Mouse (Mus musculus) layer of hippocampus, adult 9-11 months (tissue): ENCODE measurements around the gene Olfr68.
"Not testable (repeated sequence)": the region's sequence is repeated elsewhere in the genome, so short reads cannot be mapped to it uniquely, and the experiment has no call there.

Experiments used
- DNase-seq: peaks from one replicate; pipeline ENCODE4 v3.0.0; 2022

Olfr68 gene

DNA sequence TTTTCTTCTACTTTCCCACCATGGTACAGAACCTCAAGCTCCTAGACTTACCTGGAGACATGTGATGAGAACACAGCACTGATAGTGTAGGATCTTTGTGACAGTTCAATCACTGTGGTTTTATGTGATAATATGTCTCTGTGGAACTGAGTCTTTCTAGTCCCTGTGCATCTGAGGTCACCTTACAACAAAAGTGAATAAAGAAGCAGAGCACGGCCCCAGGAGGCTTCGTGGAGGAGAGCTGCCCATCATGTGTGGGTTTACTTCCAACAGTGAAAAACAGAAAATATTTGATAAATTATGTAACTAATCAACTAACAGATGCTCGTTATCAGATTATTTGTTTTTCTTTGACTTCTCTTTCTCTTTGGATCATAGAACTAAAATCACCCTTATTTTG lies at the start of gene Olfr68:
TSS of gene Olfr68 (minus strand) at position 101 of the 400 bp plus-strand sequence.
- DNase-seq, result no peak

- DNase-seq, result no peak
Measured at GRCm38 (mm10) chr7:103827808-103828207, 48.3 kb upstream of the Olfr68 start, which contains the start of gene Hbb-bs. TSS of gene Hbb-bs (minus strand) at chr7:103828096.

- DNase-seq, result not testable (repeated sequence)
Measured at GRCm38 (mm10) chr7:103827139-103827538, 47.6 kb upstream of the Olfr68 start.

GRCm38 (mm10) chr7:103826255-103826887 lies 46.9 kb upstream of the Olfr68 start:
- no peak for DNase-seq

GRCm38 (mm10) chr7:103825536-103826254 lies 46.2 kb upstream of the Olfr68 start:
- no peak for DNase-seq

GRCm38 (mm10) chr7:103824597-103824996 lies 45.1 kb upstream of the Olfr68 start:
- no peak for DNase-seq

DNA sequence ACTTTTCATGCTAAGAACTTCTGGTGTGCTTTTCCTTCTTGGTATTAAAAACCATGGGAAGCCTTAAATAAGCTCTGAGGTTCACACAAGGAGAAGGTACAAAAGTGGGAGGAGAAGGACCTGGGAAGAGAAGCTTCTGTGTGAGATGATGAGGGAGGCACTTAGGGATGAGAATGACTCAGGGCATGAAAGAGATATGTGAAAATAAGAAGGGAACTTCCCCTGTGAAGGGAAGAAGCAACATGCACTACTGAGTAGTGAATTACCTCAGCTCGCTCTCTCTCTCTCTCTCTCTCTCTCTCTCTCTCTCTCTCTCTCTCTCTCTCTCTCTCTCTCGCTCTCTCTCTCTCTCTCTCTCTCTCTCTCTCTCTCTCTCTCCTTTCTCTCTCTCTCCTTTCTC lies 35.6 kb upstream of the Olfr68 start:
- not testable (repeated sequence) for DNase-seq

DNA sequence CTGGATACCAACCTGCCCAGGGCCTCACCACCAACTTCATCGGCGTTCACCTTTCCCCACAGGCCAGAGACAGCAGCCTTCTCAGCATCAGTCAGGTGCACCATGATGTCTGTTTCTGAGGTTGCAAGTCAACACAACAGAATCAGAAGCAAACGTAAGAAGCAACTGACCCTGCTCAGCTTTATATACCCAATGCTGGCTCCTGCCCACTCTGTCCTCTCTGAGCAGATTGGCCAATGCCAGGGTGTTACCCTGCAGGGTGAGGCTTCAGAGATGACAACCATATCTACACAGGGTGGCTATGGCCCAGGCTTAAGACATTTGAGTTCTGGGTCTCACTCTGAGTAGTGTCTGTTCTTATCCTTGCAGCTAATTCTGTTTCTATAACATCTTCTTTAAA lies 34.3 kb upstream of the Olfr68 start, which contains the start of gene Hbb-bt:
TSS of gene Hbb-bt (minus strand) at position 231 of the 400 bp plus-strand sequence.
- no peak for DNase-seq

DNA sequence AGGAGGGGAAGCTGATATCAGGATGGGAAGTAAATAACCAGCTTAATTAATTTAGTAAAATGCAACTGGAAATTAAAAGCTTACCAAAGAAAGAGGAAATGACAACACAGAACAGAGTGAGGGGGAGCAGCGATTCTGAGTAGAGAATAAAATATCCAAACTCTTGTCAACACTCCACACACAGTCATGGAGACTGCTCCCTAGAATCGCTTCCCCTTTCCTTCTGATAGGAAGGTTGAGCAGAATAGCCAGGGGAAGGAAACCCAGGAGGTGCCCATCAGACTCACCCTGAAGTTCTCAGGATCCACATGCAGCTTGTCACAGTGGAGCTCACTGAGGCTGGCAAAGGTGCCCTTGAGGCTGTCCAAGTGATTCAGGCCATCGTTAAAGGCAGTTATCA lies 33.7 kb upstream of the Olfr68 start:
- not testable (repeated sequence) for DNase-seq

DNA sequence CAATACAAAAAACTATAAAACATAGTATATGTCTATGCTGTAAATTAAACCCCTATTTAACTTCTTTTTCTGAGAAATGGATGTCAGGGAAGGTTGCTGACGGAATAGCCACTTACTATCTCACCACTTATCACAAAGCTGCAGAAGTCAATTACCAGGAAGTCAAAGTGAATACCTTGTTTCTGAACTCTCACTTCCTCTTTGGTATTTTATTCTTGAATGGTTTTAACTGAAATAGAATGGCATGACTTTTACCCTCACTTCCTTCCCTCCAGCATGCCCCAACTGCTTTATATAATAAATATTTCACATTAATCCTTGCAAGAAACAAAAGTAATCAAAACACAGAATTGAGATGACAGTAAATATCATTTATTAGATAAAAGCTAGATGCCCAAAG lies 32.7 kb upstream of the Olfr68 start:
- DNase-seq, result no peak

- DNase-seq, result no peak
Measured at GRCm38 (mm10) chr7:103811223-103811845, 31.8 kb upstream of the Olfr68 start.

GRCm38 (mm10) chr7:103810746-103811145 lies 31.2 kb upstream of the Olfr68 start:
- DNase-seq, result no peak

DNA sequence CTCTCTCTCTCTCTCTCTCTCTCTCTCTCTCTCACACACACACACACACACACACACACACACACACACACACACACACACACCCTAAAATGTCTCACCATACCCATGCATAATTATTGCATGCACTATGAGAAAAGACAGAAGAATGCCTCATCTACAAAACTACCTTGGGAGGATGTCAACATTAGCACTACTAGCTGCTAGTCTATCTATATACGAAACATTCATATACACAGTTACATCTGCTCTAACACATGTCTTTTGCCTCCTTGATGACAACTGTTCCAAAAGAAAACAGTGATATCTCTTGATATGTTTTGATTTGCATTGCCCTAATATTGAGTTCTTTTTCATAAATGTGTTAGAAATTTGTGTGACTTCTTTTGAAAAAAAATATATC lies 30.8 kb upstream of the Olfr68 start:
- DNase-seq, result no peak

GRCm38 (mm10) chr7:103809801-103810155 lies 30.3 kb upstream of the Olfr68 start:
- no peak for DNase-seq

DNA sequence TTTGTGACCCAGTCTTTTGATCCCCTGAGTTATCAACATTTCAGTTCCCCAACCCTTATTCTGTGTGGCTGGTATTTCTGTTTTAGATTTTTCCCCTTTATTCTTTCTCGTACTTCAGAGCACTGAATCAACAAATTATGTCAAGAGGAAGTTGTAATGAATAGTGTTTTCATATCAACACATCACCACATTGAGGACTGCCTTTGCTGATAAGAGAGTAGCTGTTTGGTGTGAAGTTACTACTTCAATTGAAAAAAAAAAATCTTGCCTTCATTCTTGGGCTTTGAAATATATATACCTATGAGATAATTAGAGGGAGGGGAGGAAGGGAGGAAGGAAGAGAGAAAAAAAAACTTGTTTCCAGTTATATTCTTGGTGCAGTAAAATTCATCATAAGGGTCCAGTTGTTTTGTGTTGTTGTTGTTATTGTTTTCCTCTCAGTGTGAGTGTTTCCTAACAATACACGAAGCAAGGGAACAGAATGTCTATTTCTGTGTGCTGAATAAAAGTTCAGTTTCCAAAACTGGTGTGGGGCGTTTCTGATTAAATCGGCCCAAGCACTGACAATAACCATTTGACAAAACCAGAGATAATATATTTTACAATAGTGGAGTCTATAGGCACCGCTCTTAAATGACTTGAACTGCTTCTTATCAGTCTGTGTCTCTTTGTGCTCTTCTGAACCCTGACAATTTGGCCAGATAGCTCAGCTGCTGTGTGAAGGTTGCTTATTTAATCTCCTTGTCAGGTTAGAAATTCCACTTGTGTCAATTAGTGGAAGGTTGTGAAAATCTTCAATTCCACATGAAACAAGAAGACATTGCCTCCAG lies 29.7 kb upstream of the Olfr68 start:
- DNase-seq, result no peak

GRCm38 (mm10) chr7:103808120-103808519 lies 28.6 kb upstream of the Olfr68 start:
- DNase-seq, result not testable (repeated sequence)

- DNase-seq, result no peak
Measured at GRCm38 (mm10) chr7:103806856-103807255, 27.4 kb upstream of the Olfr68 start.

GRCm38 (mm10) chr7:103792669-103793388 lies 13.3 kb upstream of the Olfr68 start:
- DNase-seq, result no peak

DNA sequence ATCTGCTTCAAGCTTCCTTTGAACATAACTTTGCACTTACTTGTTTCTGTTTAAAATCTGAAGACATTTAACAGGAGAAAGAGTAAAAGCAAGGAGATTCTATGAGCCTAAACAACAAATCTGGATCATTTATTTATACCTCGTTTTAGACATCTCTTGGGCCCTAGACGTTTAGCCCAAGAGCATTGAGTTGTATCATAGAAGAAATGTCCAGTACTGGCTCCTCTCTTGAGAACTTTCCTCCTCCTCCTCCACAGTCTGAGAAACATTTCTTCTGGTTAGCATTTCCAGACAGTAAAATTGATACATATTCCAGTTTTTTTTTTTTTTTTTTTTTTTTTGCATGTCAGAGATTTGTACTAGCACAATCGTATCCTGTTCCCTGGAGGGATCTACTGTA lies 12.2 kb upstream of the Olfr68 start, which contains the start of gene Olfr67:
TSS of gene Olfr67 (minus strand) at position 101 of the 400 bp plus-strand sequence.
- no peak for DNase-seq

GRCm38 (mm10) chr7:103777652-103778051 lies 1.8 kb downstream of the Olfr68 start:
- DNase-seq, result not testable (repeated sequence)

- DNase-seq, result no peak
Measured at GRCm38 (mm10) chr7:103771494-103771893, 8.0 kb downstream of the Olfr68 start, which contains the start of gene Olfr69. TSS of gene Olfr69 (minus strand) at chr7:103771594.

DNA sequence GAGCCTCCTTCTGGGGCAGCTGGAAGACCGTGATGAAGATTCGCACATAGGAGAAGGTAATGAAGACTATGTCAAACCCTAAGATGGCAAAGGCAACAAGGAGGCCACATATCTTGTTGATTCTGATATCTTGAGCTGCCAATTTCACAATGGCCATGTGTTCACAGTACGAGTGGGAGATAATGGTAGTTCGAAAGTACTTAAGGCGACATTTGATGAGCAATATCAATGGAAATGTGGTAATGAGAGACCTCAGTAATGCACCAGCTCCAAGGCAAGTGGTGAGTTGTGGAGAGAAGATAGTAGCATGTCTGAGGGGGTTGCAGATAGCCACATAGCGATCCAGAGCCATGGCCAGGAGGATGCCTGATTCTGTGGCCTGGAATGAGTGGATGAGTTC lies 11.8 kb downstream of the Olfr68 start:
- DNase-seq, result not testable (repeated sequence)
